ENCODE assay signal across 11 mouse cellular contexts in the genomic region with DNA sequence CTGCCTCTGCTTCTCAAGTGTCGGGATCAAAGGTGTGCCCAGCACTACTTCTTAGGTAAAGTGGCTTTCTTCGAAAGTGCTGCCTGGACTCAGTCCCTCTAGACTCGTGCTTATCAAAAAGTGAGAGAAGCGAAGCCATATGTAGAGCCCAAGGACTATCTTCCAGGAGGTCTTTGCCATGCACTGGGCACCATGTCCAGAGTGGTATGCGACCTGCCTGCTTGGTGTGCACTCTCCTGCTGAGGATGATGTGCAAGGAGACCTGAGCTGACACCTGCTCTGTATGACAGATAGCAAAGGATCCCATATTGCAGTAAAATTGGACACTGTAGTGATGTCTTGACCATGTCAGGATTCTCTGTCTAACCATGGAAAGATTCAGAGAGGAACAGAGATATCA.
"Had no signal": no experiment of that assay in that cellular context is flagged by ENCODE, and none has a peak within 500 bp of the region (broad histone marks: within the 10 kb centered on the region; RNA-seq: fewer than 3 reads in every experiment).

No protein-coding gene starts in this region.

- H3K27ac ChIP-seq: limb, embryonic 12.5 days; liver, embryonic 13.5 days; lung, embryonic 15.5 days; macrophage; midbrain, embryonic 13.5 days; stomach, embryonic 15.5 days had no signal

- ATAC-seq: liver, postnatal 0 days; midbrain, embryonic 13.5 days had no signal

- H3K36me3 ChIP-seq: limb, embryonic 12.5 days; liver, embryonic 13.5 days; lung, embryonic 15.5 days; midbrain, embryonic 13.5 days; stomach, embryonic 15.5 days had no signal

- DNase-seq: liver; liver, embryonic 13.5 days; liver, postnatal 0 days; lung, postnatal 14 days; thymus, adult 2 months; thymus, postnatal 25 days had no signal

- H3K4me2 ChIP-seq: limb, embryonic 12.5 days; liver, embryonic 13.5 days; lung, embryonic 15.5 days; midbrain, embryonic 13.5 days; stomach, embryonic 15.5 days had no signal

- H3K4me1 ChIP-seq: limb, embryonic 12.5 days; liver, embryonic 13.5 days; lung, embryonic 15.5 days; midbrain, embryonic 13.5 days; stomach, embryonic 15.5 days had no signal

- H3K4me3 ChIP-seq: limb, embryonic 12.5 days; liver, embryonic 13.5 days; lung, embryonic 15.5 days; midbrain, embryonic 13.5 days; stomach, embryonic 15.5 days had no signal

- H3K9ac ChIP-seq: limb, embryonic 12.5 days; liver, embryonic 13.5 days; liver, postnatal 0 days; lung, embryonic 15.5 days; midbrain, embryonic 13.5 days; stomach, embryonic 15.5 days had no signal

- H3K9me3 ChIP-seq: limb, embryonic 12.5 days; lung, embryonic 15.5 days; midbrain, embryonic 13.5 days; stomach, embryonic 15.5 days had no signal

- H3K27me3 ChIP-seq: limb, embryonic 12.5 days; liver, embryonic 13.5 days; lung, embryonic 15.5 days; midbrain, embryonic 13.5 days; stomach, embryonic 15.5 days had no signal
